Mouse (Mus musculus) myocyte (in vitro differentiated cells): ENCODE measurements around the gene Snx8. TPM values are rescaled to one million over a fixed set of nuclear protein-coding genes. Genes with fewer than 3 reads are reported as not detected.

Source experiments
- H3K27me3 ChIP-seq: one replicate; pipeline ENCODE4 v1.6.1; 2011; ENCODE audit not compliant: control insufficient read depth, insufficient read depth, insufficient read length
- H3K36me3 ChIP-seq: one replicate; pipeline ENCODE4 v1.6.1; 2011; ENCODE audit not compliant: control insufficient read depth, insufficient read depth
- H3K4me2 ChIP-seq: one replicate; pipeline ENCODE4 v1.6.1; 2011; ENCODE audit warnings: low read depth, control low read depth
- H3K4me3 ChIP-seq: one replicate; pipeline ENCODE4 v1.5.1; 2011; ENCODE audit warnings: mild to moderate bottlenecking, control low read depth, moderate library complexity
- H3K79me2 ChIP-seq: one replicate; pipeline ENCODE4 v1.6.1; 2011; ENCODE audit not compliant: control insufficient read depth, insufficient read depth
- H3ac ChIP-seq: one replicate; pipeline ENCODE4 v1.6.1; 2011; ENCODE audit not compliant: control insufficient read depth, insufficient read length
- CEBPB ChIP-seq: IDR thresholded peaks from 2 replicates; pipeline ENCODE4 v1.6.1; 2011; ENCODE audit warnings: mild to moderate bottlenecking, moderate library complexity; ENCODE audit not compliant: poor library complexity, insufficient read depth, severe bottlenecking
- E2F4 ChIP-seq: IDR thresholded peaks from one replicate; pipeline ENCODE4 v1.6.1; 2011; ENCODE audit warnings: mild to moderate bottlenecking, control low read depth, moderate library complexity; ENCODE audit not compliant: insufficient read depth
- MAX ChIP-seq: IDR thresholded peaks from one replicate; pipeline ENCODE4 v1.6.1; 2011; ENCODE audit warnings: low read depth, mild to moderate bottlenecking, control low read depth
- MYOD1 ChIP-seq, 3 experiments: IDR thresholded peaks; one replicate each; pipeline ENCODE4 v1.6.1; 2011; ENCODE audit warnings: control low read depth in 2 of 3, low read depth in 2 of 3, mild to moderate bottlenecking in 2 of 3, moderate library complexity in 1 of 3; ENCODE audit not compliant: insufficient read length in 2 of 3, control insufficient read depth in 1 of 3
- MYOG ChIP-seq, 3 experiments: IDR thresholded peaks; one replicate each; pipeline ENCODE4 v1.6.1; 2011; ENCODE audit warnings: control low read depth in 2 of 3, low read depth in 2 of 3, mild to moderate bottlenecking in 2 of 3; ENCODE audit not compliant: insufficient read length in 2 of 3, control insufficient read depth in 1 of 3, insufficient read depth in 1 of 3
- POLR2A ChIP-seq: IDR thresholded peaks from one replicate; pipeline ENCODE4 v1.6.1; 2011; ENCODE audit warnings: low read depth, mild to moderate bottlenecking, control low read depth, moderate library complexity; ENCODE audit not compliant: insufficient read length
- POLR2AphosphoS2 ChIP-seq: IDR thresholded peaks from one replicate; pipeline ENCODE4 v1.6.1; 2011; ENCODE audit warnings: low read depth, control low read depth; ENCODE audit not compliant: insufficient read length
- REST ChIP-seq: IDR thresholded peaks from one replicate; pipeline ENCODE4 v1.6.1; 2011; ENCODE audit warnings: mild to moderate bottlenecking, control low read depth, moderate library complexity; ENCODE audit not compliant: insufficient read depth, insufficient read length
- SRF ChIP-seq: IDR thresholded peaks from one replicate; pipeline ENCODE4 v1.6.1; 2011; ENCODE audit warnings: low read depth; ENCODE audit not compliant: control insufficient read depth, insufficient read length
- TCF12 ChIP-seq: IDR thresholded peaks from one replicate; pipeline ENCODE4 v1.6.1; 2011; ENCODE audit warnings: mild to moderate bottlenecking, control low read depth; ENCODE audit not compliant: poor library complexity, insufficient read depth, severe bottlenecking
- TCF3 ChIP-seq: IDR thresholded peaks from one replicate; pipeline ENCODE4 v1.6.1; 2011; ENCODE audit warnings: low read depth, control low read depth; ENCODE audit not compliant: insufficient read length
- USF1 ChIP-seq: IDR thresholded peaks from one replicate; pipeline ENCODE4 v1.6.1; 2011; ENCODE audit warnings: low read depth, mild to moderate bottlenecking, control low read depth, moderate library complexity
- polyA plus RNA-seq: library from polyadenylated mRNA; unstranded; fragments of >200 nt; fragmentation: generic; extraction: Trizol; gene quantifications from one replicate; pipeline ENCODE4 v1.2.1, GENCODE M21; 2012; ENCODE audit warnings: missing spikeins

Snx8 gene
- polyA plus RNA-seq, 1 experiment, result 50.5 TPM

GRCm38 (mm10) chr5:140321042-140321755 lies 67.9 kb downstream of the Snx8 start, which contains the start of the genes Mad1l1 and Nudt1:
Gene Mad1l1, minus strand, starts transcription at chr5:140321552.
Gene Nudt1, plus strand, starts transcription at chr5:140321656.
- Histone ChIP-seq H3K4me2 (peak within 1 kb of the TSS; percentile 75), H3K36me3 (no peaks in the 10 kb centered on the region), H3K27me3 (no peaks in the 10 kb centered on the region), H3K79me2 (peaks cover 47% of the 10 kb centered on the region), H3K4me3 (peak within 1 kb of the TSS; percentile 88), H3ac (peak within 1 kb of the TSS; percentile 94)
- no peak for TF ChIP-seq CEBPB
- peak; percentile 46 for TF ChIP-seq POLR2AphosphoS2
- no peak for TF ChIP-seq REST
- TF ChIP-seq MYOG (IDR thresholded peaks at IDR 0.05; ENCODE audit: control insufficient read depth in 1 of 3, insufficient read depth in 1 of 3, insufficient read length in 2 of 3, low read depth in 2 of 3), result peak in 1 of 3 experiments; percentile 2
- no peak for TF ChIP-seq MAX
- no peak for TF ChIP-seq TCF12
- peak; percentile 77 for TF ChIP-seq E2F4
- no peak for TF ChIP-seq USF1
- no peak for TF ChIP-seq SRF
- peak; percentile 63 for TF ChIP-seq POLR2A

- Histone ChIP-seq H3K36me3 (no peaks in the 10 kb centered on the region), H3ac (no peak overlapping the region), H3K4me3 (no peak overlapping the region), H3K4me2 (no peak overlapping the region), H3K79me2 (peaks cover 39% of the 10 kb centered on the region), H3K27me3 (no peaks in the 10 kb centered on the region)
- TF ChIP-seq TCF12 (no peak), MAX (no peak), POLR2A (no peak), MYOG (IDR thresholded peaks at IDR 0.05; ENCODE audit: control insufficient read depth in 1 of 3, insufficient read depth in 1 of 3, insufficient read length in 2 of 3, low read depth in 2 of 3) (no peak), TCF3 (no peak), REST (no peak), E2F4 (no peak), SRF (no peak), USF1 (no peak), CEBPB (no peak), POLR2AphosphoS2 (no peak), MYOD1 (IDR thresholded peaks at IDR 0.05; ENCODE audit: control insufficient read depth in 1 of 3, insufficient read length in 2 of 3, low read depth in 2 of 3) (no peak)
Measured at GRCm38 (mm10) chr5:140316716-140317115, 72.3 kb downstream of the Snx8 start.

GRCm38 (mm10) chr5:140307602-140308001 lies 81.5 kb downstream of the Snx8 start:
- Histone ChIP-seq H3K4me2 (no peak overlapping the region), H3K4me3 (no peak overlapping the region), H3K27me3 (no peaks in the 10 kb centered on the region), H3ac (no peak overlapping the region), H3K79me2 (no peaks in the 10 kb centered on the region), H3K36me3 (peaks cover 4% of the 10 kb centered on the region)
- TF ChIP-seq TCF3, result no peak
- no peak for TF ChIP-seq CEBPB
- TF ChIP-seq TCF12, result no peak
- TF ChIP-seq USF1, result no peak
- no peak for TF ChIP-seq MAX
- TF ChIP-seq REST, result no peak
- no peak for TF ChIP-seq POLR2AphosphoS2
- TF ChIP-seq SRF, result no peak
- no peak for TF ChIP-seq MYOD1 (IDR thresholded peaks at IDR 0.05; ENCODE audit: control insufficient read depth in 1 of 3, insufficient read length in 2 of 3, low read depth in 2 of 3)
- TF ChIP-seq MYOG (IDR thresholded peaks at IDR 0.05; ENCODE audit: control insufficient read depth in 1 of 3, insufficient read depth in 1 of 3, insufficient read length in 2 of 3, low read depth in 2 of 3), result no peak
- no peak for TF ChIP-seq POLR2A
- no peak for TF ChIP-seq E2F4

DNA sequence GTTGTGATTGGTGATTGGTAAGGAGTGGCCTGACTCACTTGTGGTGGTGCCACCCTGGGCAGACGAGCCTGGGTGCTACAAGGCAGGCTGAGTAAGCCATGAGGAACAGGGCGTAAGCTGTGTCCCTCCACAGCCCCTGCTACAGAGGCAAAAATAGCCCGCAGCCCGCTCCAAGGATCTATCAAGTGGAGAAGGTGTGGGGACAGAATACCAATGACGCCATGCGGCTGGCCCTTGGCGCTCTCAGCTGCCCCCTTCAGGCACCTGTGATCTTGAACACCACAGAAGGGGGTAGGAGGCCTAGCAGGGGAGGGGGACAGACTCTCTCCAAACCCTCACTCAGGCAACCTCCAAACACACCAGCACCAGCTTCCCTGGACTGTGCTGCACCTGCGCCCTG lies 83.0 kb downstream of the Snx8 start:
- Histone ChIP-seq H3K79me2 (no peaks in the 10 kb centered on the region), H3K36me3 (peaks cover 4% of the 10 kb centered on the region), H3K4me3 (no peak overlapping the region), H3ac (no peak overlapping the region), H3K27me3 (no peaks in the 10 kb centered on the region), H3K4me2 (no peak overlapping the region)
- TF ChIP-seq USF1 (no peak), TCF12 (no peak), POLR2A (no peak), SRF (no peak), CEBPB (no peak), TCF3 (no peak), E2F4 (no peak), POLR2AphosphoS2 (no peak), REST (no peak), MYOG (IDR thresholded peaks at IDR 0.05; ENCODE audit: control insufficient read depth in 1 of 3, insufficient read depth in 1 of 3, insufficient read length in 2 of 3, low read depth in 2 of 3) (no peak), MYOD1 (IDR thresholded peaks at IDR 0.05; ENCODE audit: control insufficient read depth in 1 of 3, insufficient read length in 2 of 3, low read depth in 2 of 3) (no peak), MAX (no peak)
